Mouse (Mus musculus): ENCODE measurements at regions not wholly inside any gene's neighbourhood (a gene's known extent, or its start where the extent isn't known, plus 50 kb on each side); places are given as distances from the start of the nearest gene placed in this dataset.

GRCm38 (mm10) chr2:70889522-70890100 is 64.1 kb upstream of the Tlk1 start:
- Histone ChIP-seq H3K79me2 (ENCODE audit: control insufficient read depth, insufficient read depth, low read length, poor library complexity) (no peaks in the 10 kb centered on the region), H3K27ac (ENCODE audit: control insufficient read depth, low read depth, low read length) (no peak overlapping the region), H3K9me3 (replicated peaks; ENCODE audit: insufficient read depth, low read length) (no peaks in the 10 kb centered on the region), H3K4me1 (ENCODE audit: control insufficient read depth in 1 of 2, insufficient read depth in 2 of 2, low read length in 2 of 2) (peaks cover 0 to 8% of the 10 kb centered on the region in 2 experiments; a peak in 2 of 4 replicates), H3K27me3 (ENCODE audit: control insufficient read depth in 1 of 2, insufficient read depth in 2 of 2, low read length in 2 of 2) (peaks cover 0 to 2% of the 10 kb centered on the region in 2 experiments; a peak in 1 of 4 replicates), H3K36me3 (ENCODE audit: control insufficient read depth in 1 of 2, insufficient read depth in 2 of 2, low read length in 2 of 2) (peaks cover 0 to 13% of the 10 kb centered on the region in 2 experiments; a peak in 2 of 4 replicates), H3K9ac (ENCODE audit: control insufficient read depth, low read depth, low read length, poor library complexity, severe bottlenecking) (no peak overlapping the region), H3K4me3 (ENCODE audit: control insufficient read depth in 1 of 2, insufficient read depth in 1 of 2, low read depth in 2 of 2, low read length in 2 of 2) (no peak overlapping the region)
- TF ChIP-seq MYB (IDR thresholded peaks at IDR 0.05; ENCODE audit: low read depth, low read length) (no peak), SIN3A (IDR thresholded peaks at IDR 0.05; ENCODE audit: low read length) (0 out of 2 replicates have a peak, but pooled peaks have one; percentile 32), EP300 (IDR thresholded peaks at IDR 0.05; ENCODE audit: low read depth in 1 of 2, low read length in 2 of 2) (peak in 1 of 2 experiments; percentile 57; a peak in 3 of 4 replicates), GATA1 (IDR thresholded peaks at IDR 0.05; ENCODE audit: low read depth, low read length) (peak; percentile 68), TCF12 (IDR thresholded peaks at IDR 0.05; ENCODE audit: low read depth, low read length) (peak; percentile 64; the same call in 1 of the 2 replicates), GABPA (IDR thresholded peaks at IDR 0.05; ENCODE audit: low read depth, low read length) (no peak), ETS1 (IDR thresholded peaks at IDR 0.05; ENCODE audit: low read depth, low read length) (no peak; the same call in 1 of the 2 replicates), HCFC1 (IDR thresholded peaks at IDR 0.05; ENCODE audit: low read depth, low read length) (no peak)
- peak; percentile 62 for DNase-seq (ENCODE audit: low read depth, low spot score)

DNA sequence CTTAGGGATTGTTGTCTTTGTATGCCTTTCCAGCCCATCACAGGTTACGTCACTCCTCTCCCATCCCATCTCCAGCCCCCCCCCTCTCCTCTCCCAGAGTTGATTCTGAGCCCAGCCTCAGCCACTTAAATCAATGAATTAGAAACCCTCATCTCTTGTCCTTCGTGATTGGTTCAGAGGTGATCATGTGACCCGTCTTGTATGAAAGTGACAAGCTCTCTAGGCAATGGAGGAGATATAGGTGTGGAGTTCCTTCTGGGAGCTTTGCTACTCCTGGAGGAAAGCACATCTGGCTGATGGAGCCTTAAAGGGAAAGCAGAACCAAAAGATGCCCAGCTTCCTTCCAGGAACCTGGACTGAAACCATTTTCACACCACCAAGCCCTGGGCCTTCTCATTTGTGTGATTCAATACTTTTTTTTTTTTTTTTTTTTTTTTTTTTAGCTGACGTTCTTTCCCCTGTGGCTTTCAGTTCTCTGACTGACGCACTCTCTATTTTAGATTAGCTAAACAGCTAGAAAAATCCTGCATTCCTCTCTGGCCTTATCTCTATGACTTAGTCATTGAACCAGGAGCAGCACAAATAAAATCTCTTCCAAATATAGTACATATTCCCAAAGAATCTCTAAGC is 63.4 kb upstream of the Tlk1 start:
- TF ChIP-seq CHD1 (IDR thresholded peaks at IDR 0.05; ENCODE audit: low read depth, low read length) = no peak
- TF ChIP-seq USF1 (IDR thresholded peaks at IDR 0.05; ENCODE audit: low read depth, low read length) = peak; percentile 87
- peak; percentile 89 for TF ChIP-seq ZNF384 (IDR thresholded peaks at IDR 0.05; ENCODE audit: low read depth, low read length)
- TF ChIP-seq ZC3H11A (IDR thresholded peaks at IDR 0.05; ENCODE audit: low read depth, low read length) = no peak
- Histone ChIP-seq H3K27me3 (ENCODE audit: control insufficient read depth in 1 of 2, insufficient read depth in 2 of 2, low read length in 2 of 2) (no peaks in the 10 kb centered on the region), H3K4me1 (ENCODE audit: control insufficient read depth in 1 of 2, insufficient read depth in 2 of 2, low read length in 2 of 2) (peaks cover 0 to 8% of the 10 kb centered on the region in 2 experiments; a peak in 2 of 4 replicates), H3K9me3 (replicated peaks; ENCODE audit: insufficient read depth, low read length) (no peaks in the 10 kb centered on the region), H3K4me3 (ENCODE audit: control insufficient read depth in 1 of 2, insufficient read depth in 1 of 2, low read depth in 2 of 2, low read length in 2 of 2) (peak overlapping the region in 1 of 2 experiments; percentile 4; a peak in 1 of 4 replicates), H3K79me2 (ENCODE audit: control insufficient read depth, insufficient read depth, low read length, poor library complexity) (no peaks in the 10 kb centered on the region), H3K36me3 (ENCODE audit: control insufficient read depth in 1 of 2, insufficient read depth in 2 of 2, low read length in 2 of 2) (peaks cover 0 to 13% of the 10 kb centered on the region in 2 experiments; a peak in 2 of 4 replicates), H3K9ac (ENCODE audit: control insufficient read depth, low read depth, low read length, poor library complexity, severe bottlenecking) (no peak overlapping the region), H3K27ac (ENCODE audit: control insufficient read depth, low read depth, low read length) (no peak overlapping the region)
- DNase-seq (ENCODE audit: low read depth, low spot score) = peak; percentile 61

GRCm38 (mm10) chr2:70886831-70887230 is 61.3 kb upstream of the Tlk1 start:
- Histone ChIP-seq H3K4me1 (ENCODE audit: control insufficient read depth in 1 of 2, insufficient read depth in 2 of 2, low read length in 2 of 2) (peaks cover 0 to 8% of the 10 kb centered on the region in 2 experiments; a peak in 2 of 4 replicates), H3K9me3 (replicated peaks; ENCODE audit: insufficient read depth, low read length) (no peaks in the 10 kb centered on the region), H3K27ac (ENCODE audit: control insufficient read depth, low read depth, low read length) (no peak overlapping the region), H3K79me2 (ENCODE audit: control insufficient read depth, insufficient read depth, low read length, poor library complexity) (no peaks in the 10 kb centered on the region), H3K27me3 (ENCODE audit: control insufficient read depth in 1 of 2, insufficient read depth in 2 of 2, low read length in 2 of 2) (no peaks in the 10 kb centered on the region), H3K9ac (ENCODE audit: control insufficient read depth, low read depth, low read length, poor library complexity, severe bottlenecking) (no peak overlapping the region), H3K4me3 (ENCODE audit: control insufficient read depth in 1 of 2, insufficient read depth in 1 of 2, low read depth in 2 of 2, low read length in 2 of 2) (no peak overlapping the region), H3K36me3 (ENCODE audit: control insufficient read depth in 1 of 2, insufficient read depth in 2 of 2, low read length in 2 of 2) (peaks cover 0 to 13% of the 10 kb centered on the region in 2 experiments; a peak in 2 of 4 replicates)
- no peak for DNase-seq (ENCODE audit: low read depth, low spot score)
- TF ChIP-seq POLR2AphosphoS2 (IDR thresholded peaks at IDR 0.05; ENCODE audit: low read length) (no peak), ETS1 (IDR thresholded peaks at IDR 0.05; ENCODE audit: low read depth, low read length) (no peak), EP300 (IDR thresholded peaks at IDR 0.05; ENCODE audit: low read depth in 1 of 2, low read length in 2 of 2) (no peak), ZMIZ1 (IDR thresholded peaks at IDR 0.05; ENCODE audit: low read depth, low read length) (no peak), NRF1 (IDR thresholded peaks at IDR 0.05; ENCODE audit: insufficient read depth, low read depth, low read length, poor library complexity, severe bottlenecking) (no peak), SMC3 (IDR thresholded peaks at IDR 0.05; ENCODE audit: low read depth, low read length) (no peak), MXI1 (IDR thresholded peaks at IDR 0.05; ENCODE audit: low read depth, low read length) (no peak), CTCF (IDR thresholded peaks at IDR 0.05 in 2 of 3, conservative IDR thresholded peaks at IDR 0.05 in 1 of 3; ENCODE audit: control insufficient read depth in 1 of 3, insufficient read depth in 1 of 3, low read depth in 2 of 3, low read length in 3 of 3, poor library complexity in 1 of 3, severe bottlenecking in 1 of 3) (no peak), ZKSCAN1 (IDR thresholded peaks at IDR 0.05; ENCODE audit: low read depth, low read length) (no peak), ELF1 (IDR thresholded peaks at IDR 0.05; ENCODE audit: low read depth, low read length) (no peak), RAD21 (IDR thresholded peaks at IDR 0.05; ENCODE audit: low read depth, low read length) (no peak), MAZ (IDR thresholded peaks at IDR 0.05; ENCODE audit: low read depth, low read length) (no peak), CHD1 (IDR thresholded peaks at IDR 0.05; ENCODE audit: low read depth, low read length) (no peak)
